Mouse (Mus musculus) stomach, postnatal 0 days (tissue): ENCODE results near the gene Hydin.

Experiments used
- CTCF ChIP-seq: IDR thresholded peaks from 2 replicates; pipeline ENCODE4 v1.5.1; 2016; ENCODE audit warnings: antibody characterized with exemption, low read depth, mild to moderate bottlenecking, moderate library complexity
- EP300 ChIP-seq: optimal IDR thresholded peaks from 2 replicates; pipeline ENCODE3; 2016; ENCODE audit warnings: antibody characterized with exemption

DNA sequence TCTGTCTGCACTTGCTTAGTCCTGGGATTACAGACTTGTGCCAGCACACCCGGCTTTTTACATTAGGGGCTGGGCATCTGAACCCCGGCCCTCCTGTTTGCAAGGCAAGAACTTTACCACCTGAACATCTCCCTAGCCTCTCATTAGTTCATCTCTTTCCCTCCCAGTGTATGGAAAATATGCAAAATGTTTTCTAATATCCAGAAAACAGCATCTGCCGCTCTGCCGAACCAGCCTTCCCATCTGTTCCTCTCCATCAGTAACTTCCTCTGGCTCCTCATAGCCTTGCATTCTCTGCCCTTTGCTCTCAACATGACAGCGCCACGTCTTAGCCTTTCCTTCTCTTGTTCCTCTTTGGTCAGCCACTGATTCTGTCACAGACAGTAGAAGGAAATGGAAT is 210.5 kb downstream of the Hydin start:
- TF ChIP-seq CTCF (no peak), EP300 (no peak)
